ENCODE assay signal across 23 mouse cellular contexts in genomic region chr2:80621921-80622320, GRCm38 (mm10). TPM values are rescaled to one million over a fixed set of nuclear protein-coding genes. Genes with fewer than 3 reads are reported as not detected.
A peak's percentile ranks its signal among the peaks of the same experiment; 100 is the strongest.
DNase-seq lines count a peak whose midpoint lies in the region; ATAC-seq and TF ChIP-seq lines count a peak whose summit lies in the region.
"Had no signal": no experiment of that assay in that cellular context is flagged by ENCODE, and none has a peak within 500 bp of the region (broad histone marks: within the 10 kb centered on the region; RNA-seq: fewer than 3 reads in every experiment).

No protein-coding gene starts in this region.

- TF ChIP-seq CTCF in lung, embryonic 14.5 days (IDR thresholded peaks at IDR 0.05; ENCODE audit: low read depth), result no peak

- peaks cover 6% of the 10 kb centered on the region for H3K4me1 ChIP-seq in forebrain, embryonic 14.5 days (ENCODE audit: control insufficient read depth, insufficient read depth, low read length)
- peaks cover 7% of the 10 kb centered on the region for H3K4me1 ChIP-seq in forebrain, embryonic 12.5 days
- H3K4me1 ChIP-seq in lung, embryonic 14.5 days (ENCODE audit: insufficient read depth), result 0 out of 2 replicates have a peak, but pooled peaks cover 5% of the 10 kb centered on the region
- H3K4me1 ChIP-seq in midbrain, embryonic 14.5 days (ENCODE audit: control insufficient read depth, insufficient read depth, low read length), result peaks cover 7% of the 10 kb centered on the region
- H3K4me1 ChIP-seq in midbrain, embryonic 15.5 days, result peaks cover 11% of the 10 kb centered on the region

- WGBS in forebrain, embryonic 14.5 days, result 72% methylated on average over 3 of the region's 3 CpGs
- WGBS in forebrain, embryonic 12.5 days, result 92% methylated on average over 3 of the region's 3 CpGs
- 74% methylated on average over 3 of the region's 3 CpGs for WGBS in lung, embryonic 14.5 days
- WGBS in midbrain, embryonic 14.5 days, result 94% methylated on average over 3 of the region's 3 CpGs
- WGBS in midbrain, embryonic 15.5 days, result 92% methylated on average over 3 of the region's 3 CpGs

- no peaks in the 10 kb centered on the region for H3K9me3 ChIP-seq in forebrain, embryonic 14.5 days (replicated peaks; ENCODE audit: control insufficient read depth, low read length)
- H3K9me3 ChIP-seq in forebrain, embryonic 12.5 days, result no peaks in the 10 kb centered on the region
- H3K9me3 ChIP-seq in lung, embryonic 14.5 days (ENCODE audit: low read depth, low read length), result no peaks in the 10 kb centered on the region
- no peaks in the 10 kb centered on the region for H3K9me3 ChIP-seq in midbrain, embryonic 14.5 days (ENCODE audit: control insufficient read depth, low read length)
- no peaks in the 10 kb centered on the region for H3K9me3 ChIP-seq in midbrain, embryonic 15.5 days
- H3K9me3 ChIP-seq: embryonic facial prominence, embryonic 12.5 days; forebrain, embryonic 13.5 days; heart, embryonic 13.5 days; hindbrain, embryonic 13.5 days had no signal

- no peak overlapping the region for H3K9ac ChIP-seq in forebrain, embryonic 14.5 days (ENCODE audit: low read length)
- H3K9ac ChIP-seq in forebrain, embryonic 12.5 days, result no peak overlapping the region
- no peak overlapping the region for H3K9ac ChIP-seq in lung, embryonic 14.5 days
- H3K9ac ChIP-seq in midbrain, embryonic 14.5 days (replicated peaks; ENCODE audit: low read length), result no peak overlapping the region
- H3K9ac ChIP-seq in midbrain, embryonic 15.5 days, result no peak overlapping the region
- H3K9ac ChIP-seq: embryonic facial prominence, embryonic 12.5 days; forebrain, embryonic 13.5 days; heart, embryonic 13.5 days; hindbrain, embryonic 13.5 days had no signal

- H3K27me3 ChIP-seq in forebrain, embryonic 14.5 days (replicated peaks; ENCODE audit: control insufficient read depth, insufficient read depth, low read length), result no peaks in the 10 kb centered on the region
- H3K27me3 ChIP-seq in forebrain, embryonic 12.5 days, result no peaks in the 10 kb centered on the region
- H3K27me3 ChIP-seq in lung, embryonic 14.5 days (ENCODE audit: insufficient read depth, low read length), result no peaks in the 10 kb centered on the region
- H3K27me3 ChIP-seq in midbrain, embryonic 14.5 days (ENCODE audit: control insufficient read depth, insufficient read depth, low read length), result no peaks in the 10 kb centered on the region
- H3K27me3 ChIP-seq in midbrain, embryonic 15.5 days (replicated peaks), result no peaks in the 10 kb centered on the region
- H3K27me3 ChIP-seq: embryonic facial prominence, embryonic 12.5 days; forebrain, embryonic 13.5 days; heart, embryonic 13.5 days; hindbrain, embryonic 13.5 days; Patski had no signal

- no peak for ATAC-seq in forebrain, embryonic 14.5 days
- no peak for ATAC-seq in forebrain, embryonic 12.5 days (ENCODE audit: low FRiP score)
- ATAC-seq in lung, embryonic 14.5 days (ENCODE audit: insufficient read depth), result no peak
- ATAC-seq in midbrain, embryonic 14.5 days (ENCODE audit: low FRiP score, low TSS enrichment), result no peak
- no peak for ATAC-seq in midbrain, embryonic 15.5 days (replicated peaks)
- ATAC-seq: forebrain, embryonic 13.5 days; hindbrain, postnatal 0 days; Patski had no signal

- H3K4me2 ChIP-seq in forebrain, embryonic 14.5 days (ENCODE audit: low read length), result no peak overlapping the region
- H3K4me2 ChIP-seq in forebrain, embryonic 12.5 days, result no peak overlapping the region
- no peak overlapping the region for H3K4me2 ChIP-seq in lung, embryonic 14.5 days
- H3K4me2 ChIP-seq in midbrain, embryonic 14.5 days (ENCODE audit: low read length), result no peak overlapping the region
- H3K4me2 ChIP-seq in midbrain, embryonic 15.5 days, result no peak overlapping the region
- H3K4me2 ChIP-seq: embryonic facial prominence, embryonic 12.5 days; forebrain, embryonic 13.5 days; heart, embryonic 13.5 days; hindbrain, embryonic 13.5 days had no signal

- H3K4me3 ChIP-seq in forebrain, embryonic 14.5 days (ENCODE audit: low read depth, low read length), result no peak overlapping the region
- no peak overlapping the region for H3K4me3 ChIP-seq in forebrain, embryonic 12.5 days (replicated peaks)
- no peak overlapping the region for H3K4me3 ChIP-seq in lung, embryonic 14.5 days (ENCODE audit: low read depth, low read length)
- no peak overlapping the region for H3K4me3 ChIP-seq in midbrain, embryonic 14.5 days (replicated peaks; ENCODE audit: low read depth, low read length)
- H3K4me3 ChIP-seq in midbrain, embryonic 15.5 days, result no peak overlapping the region
- H3K4me3 ChIP-seq: embryonic facial prominence, embryonic 12.5 days; forebrain, embryonic 13.5 days; heart, embryonic 13.5 days; hindbrain, embryonic 13.5 days had no signal

- DNase-seq in forebrain, embryonic 14.5 days (ENCODE audit: low spot score), result peak; percentile 24
- peak; percentile 46 for DNase-seq in heart, adult 8-10 months (ENCODE audit: low spot score)
- DNase-seq in heart, postnatal 4 days, result no peak
- peak; percentile 58 for DNase-seq in lung, embryonic 14.5 days
- DNase-seq in lung, postnatal 36 days, result no peak
- no peak for DNase-seq in midbrain, embryonic 14.5 days
- DNase-seq: adrenal gland, adult 2 months; adrenal gland, postnatal 25 days; cerebellum, adult 11 months; cerebellum, adult 8-10 months; cerebellum, postnatal 14 days; embryo, embryonic 11 days; gastrocnemius, postnatal 36 days; kidney, adult 11 months; kidney, adult 9 months had no signal

- H3K27ac ChIP-seq in forebrain, embryonic 14.5 days (ENCODE audit: low read depth, low read length), result no peak overlapping the region
- H3K27ac ChIP-seq in forebrain, embryonic 12.5 days, result no peak overlapping the region
- H3K27ac ChIP-seq in lung, embryonic 14.5 days (ENCODE audit: low read depth), result no peak overlapping the region
- H3K27ac ChIP-seq in midbrain, embryonic 14.5 days (replicated peaks; ENCODE audit: low read depth, low read length), result no peak overlapping the region
- H3K27ac ChIP-seq in midbrain, embryonic 15.5 days, result no peak overlapping the region
- H3K27ac ChIP-seq: embryonic facial prominence, embryonic 12.5 days; forebrain, embryonic 13.5 days; hindbrain, embryonic 13.5 days; hindbrain, postnatal 0 days had no signal

- H3K36me3 ChIP-seq in forebrain, embryonic 14.5 days (ENCODE audit: control insufficient read depth, insufficient read depth, low read length), result peaks cover 9% of the 10 kb centered on the region
- H3K36me3 ChIP-seq in forebrain, embryonic 12.5 days (replicated peaks), result peaks cover 3% of the 10 kb centered on the region
- H3K36me3 ChIP-seq in lung, embryonic 14.5 days (ENCODE audit: insufficient read depth), result peaks cover 13% of the 10 kb centered on the region; the same call in 1 of the 2 replicates
- H3K36me3 ChIP-seq in midbrain, embryonic 14.5 days (ENCODE audit: control insufficient read depth, insufficient read depth, low read length), result peaks cover 14% of the 10 kb centered on the region; the same call in 1 of the 2 replicates
- H3K36me3 ChIP-seq in midbrain, embryonic 15.5 days (replicated peaks), result peaks cover 10% of the 10 kb centered on the region; the same call in 1 of the 2 replicates

RNA-seq across cellular contexts. Expression of gene Nup35, which starts 4.9 kb away (rescaled TPM):
- polyA plus RNA-seq in forebrain, embryonic 14.5 days (2014; fragmentation: Nextera tagmentation; extraction: Ambion mirVana), result 66.1 and 66.6 TPM in 2 replicates
- polyA plus RNA-seq in forebrain, embryonic 12.5 days (2016; fragmentation: Nextera tagmentation; extraction: Ambion mirVana), result 58.1 and 64.6 TPM in 2 replicates
- 1 to 10 TPM; 5.7 to 9.4 (median 7.4) TPM for total RNA-seq in heart, adult 8-10 months (2022)
- 10 to 100 TPM; 10.1 to 13.4 TPM for total RNA-seq in heart, postnatal 4 days (2021)
- polyA plus RNA-seq in lung, embryonic 14.5 days (2014; fragmentation: Nextera tagmentation; extraction: Ambion mirVana), result 58.9 and 59.0 TPM in 2 replicates
- polyA plus RNA-seq in midbrain, embryonic 14.5 days (2014; fragmentation: Nextera tagmentation; extraction: Ambion mirVana), result 60.2 and 61.6 TPM in 2 replicates
- polyA plus RNA-seq in midbrain, embryonic 15.5 days (2015; fragmentation: Nextera tagmentation; extraction: Ambion mirVana), result 57.4 and 58.4 TPM in 2 replicates

RNA-seq across cellular contexts. Expression of gene Dusp19, which starts 5.1 kb away (rescaled TPM):
- polyA plus RNA-seq in forebrain, embryonic 14.5 days (2014; fragmentation: Nextera tagmentation; extraction: Ambion mirVana), result 18.8 and 19.7 TPM in 2 replicates
- polyA plus RNA-seq in forebrain, embryonic 12.5 days (2016; fragmentation: Nextera tagmentation; extraction: Ambion mirVana), result 18.2 and 18.5 TPM in 2 replicates
- total RNA-seq in heart, adult 8-10 months (2022), result 10 to 100 TPM in 2 of 4 experiments, 1 to 10 TPM in 2; 8.4 to 10.9 (median 9.3) TPM
- total RNA-seq in heart, postnatal 4 days (2021), result 1 to 10 TPM; 5.0 to 6.6 TPM
- 15.1 and 16.8 TPM in 2 replicates for polyA plus RNA-seq in lung, embryonic 14.5 days (2014; fragmentation: Nextera tagmentation; extraction: Ambion mirVana)
- 17.5 and 20.0 TPM in 2 replicates for polyA plus RNA-seq in midbrain, embryonic 14.5 days (2014; fragmentation: Nextera tagmentation; extraction: Ambion mirVana)
- 15.4 and 18.0 TPM in 2 replicates for polyA plus RNA-seq in midbrain, embryonic 15.5 days (2015; fragmentation: Nextera tagmentation; extraction: Ambion mirVana)

RNA-seq across cellular contexts. Expression of gene Nckap1, which starts 40.7 kb away (rescaled TPM):
- 71.3 and 76.9 TPM in 2 replicates for polyA plus RNA-seq in forebrain, embryonic 14.5 days (2014; fragmentation: Nextera tagmentation; extraction: Ambion mirVana)
- 94.5 and 97.9 TPM in 2 replicates for polyA plus RNA-seq in forebrain, embryonic 12.5 days (2016; fragmentation: Nextera tagmentation; extraction: Ambion mirVana)
- 10 to 100 TPM; 51.5 to 68.0 (median 61.8) TPM for total RNA-seq in heart, adult 8-10 months (2022)
- 100 to 1,000 TPM in 1 of 2 experiments, 10 to 100 TPM in 1; 98.5 to 109 TPM for total RNA-seq in heart, postnatal 4 days (2021)
- polyA plus RNA-seq in lung, embryonic 14.5 days (2014; fragmentation: Nextera tagmentation; extraction: Ambion mirVana), result 67.6 and 68.9 TPM in 2 replicates
- polyA plus RNA-seq in midbrain, embryonic 14.5 days (2014; fragmentation: Nextera tagmentation; extraction: Ambion mirVana), result 82.3 and 94.7 TPM in 2 replicates
- polyA plus RNA-seq in midbrain, embryonic 15.5 days (2015; fragmentation: Nextera tagmentation; extraction: Ambion mirVana), result 97.0 and 97.2 TPM in 2 replicates

Comparison
In these comparisons a context has a peak if more than half of its experiments do, and no peak if none do; other contexts are left out.
1. DNase-seq: peak in forebrain, embryonic 14.5 days (single experiment), heart, adult 8-10 months (single experiment) and lung, embryonic 14.5 days (single experiment); none in heart, postnatal 4 days (single experiment), lung, postnatal 36 days (single experiment) and midbrain, embryonic 14.5 days (single experiment).